In the genomic region with DNA sequence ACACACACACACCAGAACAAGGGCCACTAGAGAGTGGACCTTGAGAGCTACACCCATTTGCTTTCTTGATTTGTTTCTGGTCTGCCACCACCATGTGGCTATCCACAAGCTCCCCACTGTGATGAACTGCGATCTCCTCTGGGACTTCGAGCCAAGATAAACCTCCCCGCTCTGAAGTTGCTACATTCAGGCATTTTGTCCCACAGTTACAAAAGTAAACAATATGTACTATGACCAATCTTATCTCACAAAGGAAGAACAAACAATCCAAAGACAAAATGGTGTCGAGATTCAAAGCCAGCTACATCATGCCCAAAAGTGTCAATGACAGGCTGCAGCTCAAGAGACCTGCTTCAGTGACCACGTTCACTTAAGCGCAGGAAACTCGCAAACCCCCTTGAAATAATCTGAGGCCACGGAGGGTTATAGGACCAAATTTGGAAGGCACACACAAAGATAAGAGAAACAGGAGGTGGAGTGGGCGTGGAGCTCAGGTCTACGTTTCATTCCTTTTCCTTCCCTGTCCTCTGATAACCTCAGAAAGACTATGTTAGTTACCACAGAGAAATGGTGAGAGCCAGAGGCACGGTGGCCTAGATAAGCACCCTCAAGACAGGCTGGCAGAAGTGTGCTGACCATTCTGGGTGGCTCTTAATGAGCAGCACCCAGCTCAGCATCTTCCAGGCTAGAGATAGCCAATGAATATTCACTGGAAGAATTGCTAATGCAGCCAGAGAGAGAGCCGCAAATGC, we compare ENCODE assay signal across 21 mouse cellular contexts. TPM values are rescaled to one million over a fixed set of nuclear protein-coding genes. Genes with fewer than 3 reads are reported as not detected.
DNase-seq lines count a peak whose midpoint lies in the region; ATAC-seq and TF ChIP-seq lines count a peak whose summit lies in the region.
"Had no signal": no experiment of that assay in that cellular context is flagged by ENCODE, and none has a peak within 500 bp of the region (broad histone marks: within the 10 kb centered on the region; RNA-seq: fewer than 3 reads in every experiment).

No protein-coding gene starts in this region.

- no peak for DNase-seq in heart, adult 8-10 months (ENCODE audit: low spot score)
- peak; percentile 61 for DNase-seq in liver, adult 2 months (ENCODE audit: extremely low read depth, low read depth, low spot score)
- DNase-seq in lung, postnatal 0 days (ENCODE audit: low spot score), result peak; percentile 90
- DNase-seq in cerebellum, adult 2 months, result no peak
- DNase-seq: adrenal gland, adult 8-10 months; cerebellum, adult 9-10 months; kidney, postnatal 4 days; right cerebral cortex, postnatal 25 days had no signal

- ATAC-seq in forebrain, embryonic 15.5 days (replicated peaks), result 0 out of 2 replicates have a peak, but pooled peaks have one; percentile 24
- ATAC-seq in forebrain, embryonic 13.5 days, result no peak
- no peak for ATAC-seq in heart, embryonic 14.5 days (ENCODE audit: insufficient number of reproducible peaks, insufficient read depth, low FRiP score, low read depth)
- no peak for ATAC-seq in liver, embryonic 12.5 days
- ATAC-seq in lung, postnatal 0 days, result peak; percentile 80
- ATAC-seq: hindbrain, embryonic 16.5 days; intestine, embryonic 16.5 days; Patski had no signal

- no peaks in the 10 kb centered on the region for H3K9me3 ChIP-seq in forebrain, embryonic 15.5 days
- no peaks in the 10 kb centered on the region for H3K9me3 ChIP-seq in forebrain, embryonic 13.5 days (replicated peaks)
- H3K9me3 ChIP-seq in heart, embryonic 14.5 days (ENCODE audit: control insufficient read depth, low read length), result no peaks in the 10 kb centered on the region
- no peaks in the 10 kb centered on the region for H3K9me3 ChIP-seq in liver, embryonic 12.5 days (replicated peaks)
- H3K9me3 ChIP-seq in lung, postnatal 0 days (ENCODE audit: low read length), result no peaks in the 10 kb centered on the region
- H3K9me3 ChIP-seq: embryonic facial prominence, embryonic 12.5 days; kidney, embryonic 15.5 days; limb, embryonic 13.5 days; liver, embryonic 15.5 days; midbrain, embryonic 10.5 days had no signal

- no peak overlapping the region for H3K4me2 ChIP-seq in forebrain, embryonic 15.5 days (replicated peaks)
- H3K4me2 ChIP-seq in forebrain, embryonic 13.5 days, result no peak overlapping the region
- H3K4me2 ChIP-seq in heart, embryonic 14.5 days (ENCODE audit: low read length), result peak overlapping the region; percentile 26; the same call in 1 of the 2 replicates
- no peak overlapping the region for H3K4me2 ChIP-seq in liver, embryonic 12.5 days
- no peak overlapping the region; the same call in 1 of the 2 replicates for H3K4me2 ChIP-seq in lung, postnatal 0 days (replicated peaks; ENCODE audit: low read depth, low read length)
- H3K4me2 ChIP-seq: embryonic facial prominence, embryonic 12.5 days; kidney, embryonic 15.5 days; limb, embryonic 13.5 days; liver, embryonic 15.5 days had no signal

- H3K79me2 ChIP-seq in liver, adult 2 months (ENCODE audit: control insufficient read depth, insufficient read depth, low read length), result no peaks in the 10 kb centered on the region

- no peak for TF ChIP-seq POLR2A in liver, adult 2 months (IDR thresholded peaks at IDR 0.05; ENCODE audit: extremely low read depth, insufficient read depth, low read length)
- no peak for TF ChIP-seq POLR2A in cerebellum, adult 2 months (IDR thresholded peaks at IDR 0.05; ENCODE audit: borderline replicate concordance, insufficient read depth, low read length)

- no peak overlapping the region for H3K9ac ChIP-seq in forebrain, embryonic 15.5 days (replicated peaks)
- no peak overlapping the region for H3K9ac ChIP-seq in forebrain, embryonic 13.5 days
- no peak overlapping the region for H3K9ac ChIP-seq in heart, embryonic 14.5 days (ENCODE audit: low read length)
- no peak overlapping the region for H3K9ac ChIP-seq in liver, adult 2 months (ENCODE audit: low read depth, low read length)
- H3K9ac ChIP-seq in liver, embryonic 12.5 days, result no peak overlapping the region
- H3K9ac ChIP-seq in lung, postnatal 0 days (replicated peaks; ENCODE audit: low read depth), result no peak overlapping the region
- H3K9ac ChIP-seq: embryonic facial prominence, embryonic 12.5 days; kidney, embryonic 15.5 days; limb, embryonic 13.5 days; liver, embryonic 15.5 days had no signal

- WGBS in forebrain, embryonic 15.5 days, result 82% methylated on average over 12 of the region's 12 CpGs
- 83% methylated on average over 12 of the region's 12 CpGs for WGBS in forebrain, embryonic 13.5 days
- 22% methylated on average over 12 of the region's 12 CpGs for WGBS in heart, embryonic 14.5 days
- 44% methylated on average over 12 of the region's 12 CpGs for WGBS in liver, adult 2 months
- 28% methylated on average over 12 of the region's 12 CpGs for WGBS in liver, embryonic 12.5 days (ENCODE audit: insufficient replicate concordance)
- WGBS in lung, postnatal 0 days, result 25% methylated on average over 12 of the region's 12 CpGs
- 79% methylated on average over 12 of the region's 12 CpGs for WGBS in cerebellum, adult 2 months

- no peaks in the 10 kb centered on the region for H3K36me3 ChIP-seq in forebrain, embryonic 15.5 days
- H3K36me3 ChIP-seq in forebrain, embryonic 13.5 days (ENCODE audit: poor library complexity, severe bottlenecking), result no peaks in the 10 kb centered on the region
- H3K36me3 ChIP-seq in heart, embryonic 14.5 days (ENCODE audit: control insufficient read depth, insufficient read depth, low read length), result no peaks in the 10 kb centered on the region
- no peaks in the 10 kb centered on the region for H3K36me3 ChIP-seq in liver, adult 2 months (ENCODE audit: control insufficient read depth, insufficient read depth, low read length)
- no peaks in the 10 kb centered on the region for H3K36me3 ChIP-seq in liver, embryonic 12.5 days
- no peaks in the 10 kb centered on the region for H3K36me3 ChIP-seq in lung, postnatal 0 days (ENCODE audit: insufficient read depth, low read length)
- H3K36me3 ChIP-seq: embryonic facial prominence, embryonic 12.5 days; kidney, embryonic 15.5 days; limb, embryonic 13.5 days; liver, embryonic 15.5 days; midbrain, embryonic 10.5 days had no signal

- H3K27me3 ChIP-seq in forebrain, embryonic 15.5 days, result 0 out of 2 replicates have a peak, but pooled peaks cover 3% of the 10 kb centered on the region
- peaks cover 8% of the 10 kb centered on the region; the same call in 1 of the 2 replicates for H3K27me3 ChIP-seq in forebrain, embryonic 13.5 days
- H3K27me3 ChIP-seq in heart, embryonic 14.5 days (ENCODE audit: control insufficient read depth, insufficient read depth, low read length), result 0 out of 2 replicates have a peak, but pooled peaks cover 4% of the 10 kb centered on the region
- no peaks in the 10 kb centered on the region for H3K27me3 ChIP-seq in liver, adult 2 months (ENCODE audit: control insufficient read depth, insufficient read depth, low read length)
- H3K27me3 ChIP-seq in liver, embryonic 12.5 days (replicated peaks), result peaks cover 6% of the 10 kb centered on the region
- H3K27me3 ChIP-seq in lung, postnatal 0 days (replicated peaks; ENCODE audit: insufficient read depth, low read length), result no peaks in the 10 kb centered on the region
- H3K27me3 ChIP-seq in cerebellum, adult 2 months (ENCODE audit: control insufficient read depth, insufficient read depth, low read length), result no peaks in the 10 kb centered on the region
- H3K27me3 ChIP-seq: embryonic facial prominence, embryonic 12.5 days; kidney, embryonic 15.5 days; Patski had no signal

- 0 out of 2 replicates have a peak, but pooled peaks cover 15% of the 10 kb centered on the region for H3K4me1 ChIP-seq in forebrain, embryonic 15.5 days
- no peaks in the 10 kb centered on the region for H3K4me1 ChIP-seq in forebrain, embryonic 13.5 days
- peaks cover 6 to 7% of the 10 kb centered on the region in 2 experiments; a peak in 2 of 4 replicates for H3K4me1 ChIP-seq in heart, embryonic 14.5 days (ENCODE audit: control insufficient read depth in 2 of 2, insufficient read depth in 2 of 2, low read length in 2 of 2)
- no peaks in the 10 kb centered on the region for H3K4me1 ChIP-seq in liver, adult 2 months (ENCODE audit: control insufficient read depth, insufficient read depth, low read length)
- H3K4me1 ChIP-seq in liver, embryonic 12.5 days, result 0 out of 2 replicates have a peak, but pooled peaks cover 2% of the 10 kb centered on the region
- H3K4me1 ChIP-seq in lung, postnatal 0 days (ENCODE audit: insufficient read depth, low read depth, low read length), result peaks cover 4% of the 10 kb centered on the region
- H3K4me1 ChIP-seq in cerebellum, adult 2 months (ENCODE audit: control insufficient read depth, insufficient read depth, low read length), result no peaks in the 10 kb centered on the region
- H3K4me1 ChIP-seq: kidney, embryonic 15.5 days; liver, embryonic 15.5 days had no signal

- TF ChIP-seq EP300 in lung, postnatal 0 days (IDR thresholded peaks at IDR 0.05), result peak; percentile 92

- H3K4me3 ChIP-seq in forebrain, embryonic 15.5 days, result no peak overlapping the region
- H3K4me3 ChIP-seq in forebrain, embryonic 13.5 days, result no peak overlapping the region
- H3K4me3 ChIP-seq in heart, embryonic 14.5 days (ENCODE audit: control insufficient read depth in 1 of 2, insufficient read depth in 1 of 2, low read depth in 1 of 2, low read length in 2 of 2), result no peak overlapping the region
- no peak overlapping the region for H3K4me3 ChIP-seq in liver, adult 2 months (ENCODE audit: insufficient read depth, low read depth, low read length)
- H3K4me3 ChIP-seq in liver, embryonic 12.5 days, result no peak overlapping the region
- H3K4me3 ChIP-seq in lung, postnatal 0 days (ENCODE audit: low read depth, low read length), result no peak overlapping the region
- H3K4me3 ChIP-seq in cerebellum, adult 2 months (replicated peaks; ENCODE audit: insufficient read depth, low read depth, low read length), result no peak overlapping the region
- H3K4me3 ChIP-seq: embryonic facial prominence, embryonic 12.5 days; erythroblast, embryonic 14.5 days; kidney, embryonic 15.5 days; limb, embryonic 13.5 days; liver, embryonic 15.5 days; midbrain, embryonic 10.5 days had no signal

- no peak for TF ChIP-seq CTCF in liver, adult 2 months (IDR thresholded peaks at IDR 0.05; ENCODE audit: low read depth, low read length)
- TF ChIP-seq CTCF in lung, postnatal 0 days (IDR thresholded peaks at IDR 0.05), result peak; percentile 25; the same call in 1 of the 2 replicates
- no peak for TF ChIP-seq CTCF in cerebellum, adult 2 months (IDR thresholded peaks at IDR 0.05; ENCODE audit: borderline replicate concordance, insufficient read depth, low read depth, low read length)

- no peak overlapping the region for H3K27ac ChIP-seq in forebrain, embryonic 15.5 days (replicated peaks)
- no peak overlapping the region for H3K27ac ChIP-seq in forebrain, embryonic 13.5 days
- H3K27ac ChIP-seq in heart, embryonic 14.5 days (replicated peaks in 1 of 2; ENCODE audit: control insufficient read depth in 1 of 2, insufficient read depth in 1 of 2, low read depth in 2 of 2, low read length in 2 of 2), result no peak overlapping the region
- no peak overlapping the region for H3K27ac ChIP-seq in liver, adult 2 months (replicated peaks; ENCODE audit: insufficient read depth, low read depth, low read length)
- no peak overlapping the region for H3K27ac ChIP-seq in liver, embryonic 12.5 days
- peak overlapping the region; percentile 81 for H3K27ac ChIP-seq in lung, postnatal 0 days (ENCODE audit: low read length)
- no peak overlapping the region for H3K27ac ChIP-seq in cerebellum, adult 2 months (ENCODE audit: insufficient read depth, low read length)
- H3K27ac ChIP-seq: embryonic facial prominence, embryonic 12.5 days; kidney, embryonic 15.5 days; limb, embryonic 13.5 days; liver, embryonic 15.5 days; midbrain, embryonic 10.5 days had no signal

RNA-seq across cellular contexts. Expression of a gene that starts 7.8 kb away (rescaled TPM):
- polyA plus RNA-seq in forebrain, embryonic 15.5 days (2015; fragmentation: Nextera tagmentation; extraction: Ambion mirVana), result 7.8 and 8.7 TPM in 2 replicates
- 4.5 and 5.7 TPM in 2 replicates for polyA plus RNA-seq in forebrain, embryonic 13.5 days (2015; fragmentation: Nextera tagmentation; extraction: Ambion mirVana)
- polyA plus RNA-seq in heart, embryonic 14.5 days (2014; fragmentation: Nextera tagmentation; extraction: Ambion mirVana), result 346 and 364 TPM in 2 replicates
- 100 to 1,000 TPM; 292 to 343 (median 327) TPM for total RNA-seq in heart, adult 8-10 months (2022)
- 0.28 and 0.60 TPM in 2 replicates for total RNA-seq in liver, adult 2 months (2014; rRNA removed)
- polyA plus RNA-seq in liver, adult 2 months (2012; rRNA removed), result 0.01 and 0.02 TPM in 2 replicates
- 0.41 and 0.49 TPM in 2 replicates for polyA plus RNA-seq in liver, embryonic 12.5 days (2016; fragmentation: Nextera tagmentation; extraction: Ambion mirVana)
- polyA plus RNA-seq in lung, postnatal 0 days (2015; fragmentation: Nextera tagmentation; extraction: Ambion mirVana), result 41.0 and 44.6 TPM in 2 replicates
- 47.3 and 55.1 TPM in 2 replicates for polyA plus RNA-seq in cerebellum, adult 2 months (2012; rRNA removed)

Comparison
In these comparisons a context has a peak if more than half of its experiments do, and no peak if none do; other contexts are left out.
1. ATAC-seq: peak in forebrain, embryonic 15.5 days (single experiment) and lung, postnatal 0 days (single experiment); none in forebrain, embryonic 13.5 days (single experiment), heart, embryonic 14.5 days (single experiment) and liver, embryonic 12.5 days (single experiment).
2. DNase-seq: peak in liver, adult 2 months (single experiment) and lung, postnatal 0 days (single experiment); none in heart, adult 8-10 months (single experiment) and cerebellum, adult 2 months (0 of 2).